In the genomic region with DNA sequence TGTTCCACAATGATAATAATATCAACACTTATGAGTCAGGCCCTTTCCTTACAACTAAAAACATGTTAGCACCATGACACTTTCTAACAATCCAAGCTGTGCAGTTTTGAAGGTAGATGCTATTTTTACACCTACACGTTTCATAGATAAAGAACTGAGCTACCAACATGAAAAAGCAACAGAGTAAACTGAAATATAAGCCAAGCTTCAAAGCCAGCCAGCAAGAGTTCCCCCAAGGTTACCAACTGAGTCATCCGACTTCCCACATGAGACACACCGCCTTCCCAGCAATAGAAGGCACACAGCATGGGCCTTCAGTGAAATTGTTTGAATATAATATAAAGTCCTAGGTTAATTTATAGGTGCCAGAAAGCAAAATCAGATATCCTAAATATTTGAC, we compare ENCODE assay signal across 17 mouse cellular contexts.
A peak's percentile ranks its signal among the peaks of the same experiment; 100 is the strongest.
DNase-seq lines count a peak whose midpoint lies in the region; ATAC-seq lines count a peak whose summit lies in the region.
"Had no signal": no experiment of that assay in that cellular context is flagged by ENCODE, and none has a peak within 500 bp of the region (broad histone marks: within the 10 kb centered on the region; RNA-seq: fewer than 3 reads in every experiment).

No protein-coding gene starts in this region.

- peak; percentile 35 for DNase-seq in adrenal gland, adult 2 months
- no peak for DNase-seq in adrenal gland, postnatal 25 days
- peak; percentile 4 for DNase-seq in layer of hippocampus, adult 11-12 months (ENCODE audit: low spot score)
- no peak for DNase-seq in layer of hippocampus, adult 9-11 months
- DNase-seq in NIH3T3 (ENCODE audit: low read depth): peak; percentile 4
- DNase-seq in brain, adult 2 months (ENCODE audit: low read depth, low spot score): peak; percentile 81
- no peak for DNase-seq in gastrocnemius, postnatal 10 days
- DNase-seq: cerebellum, adult 2 months; cerebellum, postnatal 10 days; heart, adult 2 months; heart, postnatal 14 days; kidney, adult 11 months had no signal

- no peak for ATAC-seq in granulocyte monocyte progenitor cell, adult 5-6 weeks (replicated peaks; ENCODE audit: poor library complexity, severe bottlenecking)
- ATAC-seq: activated CD4-positive, CD25-positive, alpha-beta regulatory T cell, adult 4 months; forebrain, embryonic 14.5 days; hindbrain, postnatal 0 days; Patski had no signal

Comparison
In these comparisons a context has a peak if more than half of its experiments do, and no peak if none do; other contexts are left out.
1. DNase-seq: peak in adrenal gland, adult 2 months (single experiment), layer of hippocampus, adult 11-12 months (single experiment), NIH3T3 (single experiment) and brain, adult 2 months (single experiment); none in adrenal gland, postnatal 25 days (single experiment), layer of hippocampus, adult 9-11 months (single experiment) and gastrocnemius, postnatal 10 days (single experiment).